Mouse (Mus musculus) neural tube, embryonic 11.5 days (tissue): ENCODE measurements around the gene Ell. TPM values are rescaled to one million over a fixed set of nuclear protein-coding genes. Genes with fewer than 3 reads are reported as not detected.
A peak's percentile ranks its signal among the peaks of the same experiment; 100 is the strongest.

Experiments used
- ATAC-seq: fragments of 200-750 bp; cut with Nextera tagmentation; 2 replicates; pipeline ENCODE4 v1.8.0; 2017; ENCODE audit warnings: moderate number of reproducible peaks, mild to moderate bottlenecking, moderate TSS enrichment, moderate library complexity; ENCODE audit not compliant: insufficient read depth, low FRiP score, low TSS enrichment
- DNase-seq: peaks from one replicate; pipeline ENCODE4 v3.0.0-alpha.2; 2015; ENCODE audit warnings: low spot score
- H3K27ac ChIP-seq: fragments of 300-500 bp; sonication (generic); 2 replicates; pipeline ENCODE4 v1.5.1; 2014; ENCODE audit warnings: low read depth, mild to moderate bottlenecking, low read length
- H3K27me3 ChIP-seq: fragments of 300-500 bp; sonication (generic); 2 replicates; pipeline ENCODE4 v1.6.1; 2014; ENCODE audit warnings: mild to moderate bottlenecking, low read length, mixed read lengths; ENCODE audit not compliant: control insufficient read depth, insufficient read depth
- H3K36me3 ChIP-seq: fragments of 300-500 bp; sonication (generic); 2 replicates; pipeline ENCODE4 v1.6.1; 2014; ENCODE audit warnings: mild to moderate bottlenecking, low read length, moderate library complexity, mixed read lengths; ENCODE audit not compliant: control insufficient read depth, insufficient read depth
- H3K4me1 ChIP-seq: fragments of 300-500 bp; sonication (generic); 2 replicates; pipeline ENCODE4 v1.6.1; 2014; ENCODE audit warnings: low read length, mixed read lengths; ENCODE audit not compliant: control insufficient read depth, insufficient read depth
- H3K4me2 ChIP-seq: fragments of 300-500 bp; sonication (generic); 2 replicates; pipeline ENCODE4 v1.6.1; 2014; ENCODE audit warnings: low read depth, mild to moderate bottlenecking, moderate library complexity
- H3K4me3 ChIP-seq: fragments of 300-500 bp; sonication (generic); 2 replicates; pipeline ENCODE4 v1.5.1; 2014; ENCODE audit warnings: low read depth, low read length
- H3K9ac ChIP-seq: fragments of 300-500 bp; sonication (generic); 2 replicates; pipeline ENCODE4 v1.6.1; 2014; ENCODE audit warnings: mild to moderate bottlenecking, low read length
- H3K9me3 ChIP-seq: fragments of 300-500 bp; sonication (generic); 2 replicates; pipeline ENCODE4 v1.6.1; 2016; ENCODE audit warnings: low read length; ENCODE audit not compliant: control insufficient read depth
- WGBS: fragments of 180-500 bp; shearing (Covaris S2); extraction: QIAGEN DNeasy Blood & Tissue Kit; methylation state at CpG from one replicate; pipeline ENCODE4 v1.1.7; 2014; 5-methylcytosine and 5-hydroxymethylcytosine counted together
- polyA plus RNA-seq: library from polyadenylated mRNA; unstranded; fragments of >200 nt; fragmentation: Nextera tagmentation; extraction: Ambion mirVana; gene quantifications from 2 replicates; pipeline ENCODE4 v1.2.1, GENCODE M21; 2014

Ell gene
- polyA plus RNA-seq, 1 experiment from 2014 or later, result 18.8 TPM

- Histone ChIP-seq H3K27me3 (no peaks in the 10 kb centered on the region), H3K4me3 (peak overlapping the region; percentile 75), H3K9ac (peak overlapping the region; percentile 76), H3K4me2 (peak overlapping the region; percentile 95), H3K9me3 (no peaks in the 10 kb centered on the region), H3K27ac (0 out of 2 replicates have a peak overlapping the region, but pooled peaks have one; percentile 27), H3K36me3 (no peaks in the 10 kb centered on the region), H3K4me1 (peaks cover 33% of the 10 kb centered on the region)
- WGBS, result 35% methylated on average over 6 of the region's 6 CpGs
- ATAC-seq, result no peak
- no peak for DNase-seq
Measured at GRCm38 (mm10) chr8:70607603-70607897, 68.3 kb downstream of the Ell start.

- peak overlapping the region; percentile 95 for H3K4me2 ChIP-seq
- peaks cover 33% of the 10 kb centered on the region for H3K4me1 ChIP-seq
- ATAC-seq (no peak), DNase-seq (peak; percentile 67)
- no peaks in the 10 kb centered on the region for H3K27me3 ChIP-seq
- H3K4me3 ChIP-seq, result peak overlapping the region; percentile 75
- WGBS, result 3% methylated on average over 61 of the region's 84 CpGs
- H3K9me3 ChIP-seq, result no peaks in the 10 kb centered on the region
- no peaks in the 10 kb centered on the region for H3K36me3 ChIP-seq
- peak overlapping the region; percentile 96; the same call in 1 of the 2 replicates for H3K27ac ChIP-seq
- H3K9ac ChIP-seq, result peak overlapping the region; percentile 76
Measured at GRCm38 (mm10) chr8:70607898-70608748, 68.9 kb downstream of the Ell start.

GRCm38 (mm10) chr8:70608749-70609367 lies 69.6 kb downstream of the Ell start, which contains the start of gene Ssbp4:
TSS of gene Ssbp4 (minus strand) at chr8:70608872.
- 7% methylated on average over 26 of the region's 26 CpGs for WGBS
- peak within 1 kb of the TSS; percentile 76 for H3K9ac ChIP-seq
- peak within 1 kb of the TSS; percentile 75 for H3K4me3 ChIP-seq
- H3K4me2 ChIP-seq, result peak within 1 kb of the TSS; percentile 95
- no peaks in the 10 kb centered on the region for H3K27me3 ChIP-seq
- H3K27ac ChIP-seq, result peak within 1 kb of the TSS; percentile 96
- H3K9me3 ChIP-seq, result no peaks in the 10 kb centered on the region
- no peaks in the 10 kb centered on the region for H3K36me3 ChIP-seq
- DNase-seq (no peak), ATAC-seq (0 out of 2 replicates have a peak, but pooled peaks have one; percentile 2)
- peaks cover 33% of the 10 kb centered on the region for H3K4me1 ChIP-seq

- peak; percentile 54 for ATAC-seq
- no peaks in the 10 kb centered on the region for H3K36me3 ChIP-seq
- H3K9ac ChIP-seq, result peak overlapping the region; percentile 69
- peak; percentile 89 for DNase-seq
- peak overlapping the region; percentile 95 for H3K4me2 ChIP-seq
- H3K4me3 ChIP-seq, result peak overlapping the region; percentile 75
- peak overlapping the region; percentile 96 for H3K27ac ChIP-seq
- no peaks in the 10 kb centered on the region for H3K9me3 ChIP-seq
- WGBS, result 1% methylated on average over 38 of the region's 39 CpGs
- H3K4me1 ChIP-seq, result peaks cover 31% of the 10 kb centered on the region
- no peaks in the 10 kb centered on the region for H3K27me3 ChIP-seq
Measured at GRCm38 (mm10) chr8:70609368-70609848, 70.2 kb downstream of the Ell start.

- H3K4me1 ChIP-seq, result peaks cover 28% of the 10 kb centered on the region
- H3K36me3 ChIP-seq, result no peaks in the 10 kb centered on the region
- peak; percentile 43 for ATAC-seq
- 2% methylated on average over 44 of the region's 45 CpGs for WGBS
- H3K4me3 ChIP-seq, result peak overlapping the region; percentile 75
- H3K4me2 ChIP-seq, result peak overlapping the region; percentile 95
- peak overlapping the region; percentile 96 for H3K27ac ChIP-seq
- no peaks in the 10 kb centered on the region for H3K27me3 ChIP-seq
- peak; percentile 89 for DNase-seq
- peak overlapping the region; percentile 69 for H3K9ac ChIP-seq
- H3K9me3 ChIP-seq, result no peaks in the 10 kb centered on the region
Measured at GRCm38 (mm10) chr8:70609849-70610795, 70.9 kb downstream of the Ell start.

- H3K9ac ChIP-seq, result peak overlapping the region; percentile 61
- WGBS, result under 1% methylated on average over 54 of the region's 54 CpGs
- H3K27me3 ChIP-seq, result no peaks in the 10 kb centered on the region
- no peaks in the 10 kb centered on the region for H3K9me3 ChIP-seq
- peak; percentile 86 for DNase-seq
- peak overlapping the region; percentile 95 for H3K4me2 ChIP-seq
- peak overlapping the region; percentile 43 for H3K4me3 ChIP-seq
- H3K27ac ChIP-seq, result peak overlapping the region; percentile 96; the same call in 1 of the 2 replicates
- 0 out of 2 replicates have a peak, but pooled peaks have one; percentile 8 for ATAC-seq
- H3K36me3 ChIP-seq, result no peaks in the 10 kb centered on the region
- peaks cover 28% of the 10 kb centered on the region for H3K4me1 ChIP-seq
Measured at GRCm38 (mm10) chr8:70610796-70611771, 71.8 kb downstream of the Ell start.

GRCm38 (mm10) chr8:70611849-70612248 lies 72.6 kb downstream of the Ell start:
- no peak overlapping the region for H3K27ac ChIP-seq
- no peak for ATAC-seq
- no peaks in the 10 kb centered on the region for H3K9me3 ChIP-seq
- H3K4me1 ChIP-seq, result peaks cover 27% of the 10 kb centered on the region
- H3K4me2 ChIP-seq, result peak overlapping the region; percentile 95
- H3K36me3 ChIP-seq, result no peaks in the 10 kb centered on the region
- H3K4me3 ChIP-seq, result peak overlapping the region; percentile 43
- peak overlapping the region; percentile 61 for H3K9ac ChIP-seq
- WGBS, result under 1% methylated on average over 6 of the region's 6 CpGs
- peak; percentile 90 for DNase-seq
- H3K27me3 ChIP-seq, result no peaks in the 10 kb centered on the region
